Mouse (Mus musculus) splenic B cell, adult 2 months (primary cell): ENCODE results near the gene Tmem266.

Experiments
- DNase-seq: peaks from one replicate; pipeline ENCODE4 v3.0.0-alpha.2; 2011; ENCODE audit warnings: low read depth, low spot score
- H3K27me3 ChIP-seq: 2 replicates; pipeline ENCODE4 v1.6.1; 2012; ENCODE audit warnings: mild to moderate bottlenecking, low read length, moderate library complexity, mixed read lengths; ENCODE audit not compliant: control insufficient read depth, poor library complexity, insufficient read depth, severe bottlenecking
- H3K36me3 ChIP-seq: 2 replicates; pipeline ENCODE4 v1.6.1; 2012; ENCODE audit warnings: mild to moderate bottlenecking, low read length, moderate library complexity, mixed read lengths; ENCODE audit not compliant: control insufficient read depth, poor library complexity, insufficient read depth, severe bottlenecking

Gene Tmem266

DNA sequence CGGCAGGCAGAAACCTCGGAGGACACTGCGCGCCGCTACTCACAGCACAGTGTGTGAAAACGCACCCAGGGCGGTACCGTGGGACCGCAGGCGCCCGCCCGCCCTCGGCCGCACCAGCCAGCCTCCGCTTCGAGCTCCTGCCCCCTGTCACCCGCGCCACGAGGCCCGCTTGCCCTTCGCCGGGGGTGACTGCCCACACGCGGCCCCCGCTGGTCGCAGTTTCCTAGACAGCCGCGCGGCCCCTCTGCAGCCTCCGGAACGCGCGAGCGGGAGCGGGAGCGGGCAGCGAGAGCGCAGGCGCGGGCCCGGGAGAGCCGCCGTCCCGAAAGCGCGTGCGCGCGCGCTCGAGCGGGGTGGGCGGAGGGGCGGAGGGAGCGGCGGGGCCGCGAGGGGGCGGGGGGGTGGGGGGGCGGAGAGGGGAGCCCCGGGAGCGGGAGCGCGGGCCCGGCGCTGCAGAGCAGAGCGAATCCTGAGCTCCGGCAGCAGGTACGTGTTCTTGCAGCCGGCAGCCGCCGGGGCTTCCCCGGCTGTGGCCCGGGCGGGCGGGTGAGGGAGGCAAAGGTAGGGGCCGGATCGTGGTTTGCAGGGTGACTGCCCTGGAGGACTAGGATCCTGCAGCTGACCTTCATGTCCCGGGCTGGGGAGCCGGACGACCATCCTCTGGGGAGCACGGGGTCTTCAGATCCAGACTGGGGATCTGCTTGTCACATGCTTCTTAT, at the start of gene Tmem266, which contains the start of gene Nrg4:
Gene Tmem266, plus strand, starts transcription at position 399 of the 719 bp plus-strand sequence.
Gene Nrg4, minus strand, starts transcription at position 330 of the 719 bp plus-strand sequence.
- H3K27me3 ChIP-seq = no peaks in the 10 kb centered on the region
- H3K36me3 ChIP-seq = no peaks in the 10 kb centered on the region
- peak; percentile 59 for DNase-seq

- Histone ChIP-seq H3K27me3 (no peaks in the 10 kb centered on the region), H3K36me3 (no peaks in the 10 kb centered on the region)
- no peak for DNase-seq
Observed at GRCm38 (mm10) chr9:55277562-55277961, 49.2 kb upstream of the Tmem266 start.

GRCm38 (mm10) chr9:55279114-55279825, 47.4 kb upstream of the Tmem266 start:
- DNase-seq = no peak
- Histone ChIP-seq H3K36me3 (no peaks in the 10 kb centered on the region), H3K27me3 (no peaks in the 10 kb centered on the region)

- Histone ChIP-seq H3K27me3 (no peaks in the 10 kb centered on the region), H3K36me3 (no peaks in the 10 kb centered on the region)
- DNase-seq = peak; percentile 47
Observed at GRCm38 (mm10) chr9:55283516-55283915, 43.2 kb upstream of the Tmem266 start.

DNA sequence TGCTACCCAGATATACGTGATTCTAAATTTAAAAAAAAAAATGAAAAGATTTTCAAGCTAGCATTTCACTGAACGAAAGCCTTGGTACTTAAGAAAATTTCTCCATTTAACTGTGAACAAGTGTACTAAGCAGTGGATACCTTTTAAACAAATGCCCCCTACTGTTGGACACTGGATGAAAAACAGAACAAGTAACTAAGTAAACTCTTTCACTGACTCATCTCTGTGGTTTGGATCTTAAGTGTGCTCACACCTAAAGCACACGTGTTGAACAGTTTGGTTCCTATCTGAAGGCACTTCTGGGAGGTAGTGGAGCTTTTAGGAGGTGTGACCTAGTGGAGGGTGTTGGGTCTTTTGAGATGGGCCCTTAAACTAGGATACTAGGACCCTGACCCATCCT, 41.5 kb upstream of the Tmem266 start:
- DNase-seq = no peak
- no peaks in the 10 kb centered on the region for H3K36me3 ChIP-seq

DNA sequence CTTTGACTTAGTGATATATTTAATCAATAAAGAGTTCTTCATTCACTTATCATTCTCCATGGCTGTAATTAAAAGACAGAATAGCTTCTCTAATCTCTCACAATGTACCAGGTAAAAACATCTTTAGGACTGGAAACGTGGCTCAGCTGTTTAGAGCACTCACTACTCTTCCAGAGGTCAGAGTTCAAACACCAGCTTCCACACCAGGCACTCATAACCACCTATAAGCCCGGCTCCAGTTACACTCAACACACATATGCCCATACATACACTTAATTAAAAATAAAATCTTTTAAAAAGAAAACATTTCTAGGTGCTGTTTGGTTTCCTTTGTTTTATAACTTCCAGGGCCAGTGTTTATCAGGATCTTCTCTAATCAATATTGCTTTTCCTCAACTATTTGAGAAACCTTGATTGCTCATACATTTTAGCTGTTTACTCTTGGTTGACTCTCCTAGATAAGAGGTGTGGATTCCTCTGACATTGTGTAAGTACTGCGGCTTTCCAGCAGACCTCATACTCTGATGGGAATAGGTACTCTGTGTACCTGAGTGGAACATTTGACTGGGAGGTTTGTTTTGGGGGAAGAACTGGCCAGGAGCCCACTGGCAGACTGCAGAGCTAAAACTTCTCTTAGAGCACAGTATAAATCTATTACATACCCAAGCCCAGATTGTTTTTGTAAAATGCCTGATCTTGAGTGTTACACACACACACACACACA, 37.1 kb upstream of the Tmem266 start:
- H3K36me3 ChIP-seq = no peaks in the 10 kb centered on the region
- DNase-seq = no peak
- no peaks in the 10 kb centered on the region for H3K27me3 ChIP-seq

More for the DNA sequence above, 41.5 kb upstream of the Tmem266 start:
- no peaks in the 10 kb centered on the region for H3K27me3 ChIP-seq

DNA sequence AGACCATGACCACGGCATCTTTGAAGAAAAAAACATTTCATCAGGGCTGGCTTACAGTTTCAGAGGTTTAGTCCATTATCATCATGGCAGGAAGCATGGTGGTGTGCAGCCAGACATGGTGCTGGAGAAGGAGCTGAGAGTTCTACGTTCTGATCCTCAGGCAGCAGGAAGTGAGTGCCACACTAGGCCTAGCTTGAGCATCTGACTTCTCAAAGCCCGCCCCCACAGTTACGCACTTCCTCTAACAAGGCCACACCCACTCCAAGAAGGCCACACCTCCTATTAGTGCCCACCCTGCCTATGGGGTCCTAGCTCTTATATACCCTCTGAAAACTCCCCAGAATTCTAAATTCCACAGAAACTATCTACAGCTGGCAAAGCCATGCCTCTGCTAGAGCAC, 34.7 kb upstream of the Tmem266 start:
- Histone ChIP-seq H3K36me3 (no peaks in the 10 kb centered on the region), H3K27me3 (no peaks in the 10 kb centered on the region)
- no peak for DNase-seq

GRCm38 (mm10) chr9:55296221-55296620, 30.5 kb upstream of the Tmem266 start:
- H3K27me3 ChIP-seq = no peaks in the 10 kb centered on the region
- no peaks in the 10 kb centered on the region for H3K36me3 ChIP-seq
- DNase-seq = no peak

- DNase-seq = no peak
- Histone ChIP-seq H3K27me3 (no peaks in the 10 kb centered on the region), H3K36me3 (no peaks in the 10 kb centered on the region)
Observed at GRCm38 (mm10) chr9:55307066-55307465, 19.6 kb upstream of the Tmem266 start.

DNA sequence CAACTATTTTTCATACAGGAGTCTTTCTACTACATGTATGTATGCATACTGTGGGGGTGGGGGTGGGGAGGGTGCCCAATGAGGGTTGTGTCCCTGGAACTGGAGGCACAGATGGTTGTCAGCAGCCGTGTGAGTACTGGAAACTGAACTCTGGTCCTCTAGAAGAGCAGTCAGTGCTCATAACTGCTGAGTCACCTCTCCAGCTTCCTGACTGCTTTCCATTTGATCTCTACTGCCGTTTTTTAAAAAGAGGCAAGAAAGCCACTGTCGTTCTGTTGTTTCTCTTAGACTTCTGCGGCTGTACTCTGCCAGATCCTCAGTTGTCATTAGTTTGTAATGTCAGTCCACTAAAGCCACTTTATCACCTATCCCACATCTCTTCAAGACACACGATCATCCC, 19.2 kb upstream of the Tmem266 start:
- no peaks in the 10 kb centered on the region for H3K36me3 ChIP-seq
- H3K27me3 ChIP-seq = no peaks in the 10 kb centered on the region
- no peak for DNase-seq

DNA sequence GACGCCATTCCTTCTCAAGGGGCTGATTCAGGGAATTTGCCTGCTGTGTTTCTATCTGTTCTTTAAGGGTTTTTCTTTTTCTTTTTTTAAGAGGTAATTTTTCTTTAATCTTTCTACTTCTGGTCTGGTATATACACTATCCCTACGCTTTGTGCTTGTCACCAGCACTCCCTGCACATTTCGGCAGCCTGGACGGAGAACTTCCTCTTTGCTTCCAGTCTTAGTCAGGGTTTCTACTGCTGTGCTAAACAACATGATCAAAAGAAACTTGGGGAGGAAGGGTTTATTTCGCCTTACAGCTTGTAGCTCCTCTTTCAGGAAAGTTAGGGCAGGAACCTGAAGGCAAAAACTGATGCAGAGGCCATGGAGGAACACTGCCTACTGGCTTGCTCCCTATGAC, 18.3 kb upstream of the Tmem266 start:
- Histone ChIP-seq H3K27me3 (no peaks in the 10 kb centered on the region), H3K36me3 (no peaks in the 10 kb centered on the region)
- no peak for DNase-seq

DNA sequence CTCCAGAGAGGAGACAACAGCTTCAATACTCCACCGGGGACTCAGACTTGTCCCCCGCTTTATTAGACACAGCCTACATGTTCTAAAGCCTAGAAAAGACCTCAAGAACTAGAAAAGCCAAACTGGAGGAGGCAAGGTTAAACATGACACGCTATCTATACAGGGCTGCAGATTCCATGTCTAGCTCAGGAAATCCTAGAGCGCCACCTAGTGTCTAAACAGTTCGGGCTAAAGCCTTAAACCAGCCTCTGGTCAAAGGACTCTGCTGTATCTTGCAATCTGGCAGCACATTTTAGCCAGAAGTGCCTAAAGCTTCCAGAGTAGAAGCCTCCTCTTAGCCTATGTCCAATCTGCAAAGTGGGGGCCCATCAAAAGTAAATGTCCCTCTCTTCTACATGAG, 15.2 kb upstream of the Tmem266 start:
- H3K27me3 ChIP-seq = no peaks in the 10 kb centered on the region
- H3K36me3 ChIP-seq = no peaks in the 10 kb centered on the region
- DNase-seq = peak; percentile 81

GRCm38 (mm10) chr9:55313619-55314261, 13.0 kb upstream of the Tmem266 start:
- DNase-seq = no peak
- H3K36me3 ChIP-seq = no peaks in the 10 kb centered on the region
- H3K27me3 ChIP-seq = no peaks in the 10 kb centered on the region

DNA sequence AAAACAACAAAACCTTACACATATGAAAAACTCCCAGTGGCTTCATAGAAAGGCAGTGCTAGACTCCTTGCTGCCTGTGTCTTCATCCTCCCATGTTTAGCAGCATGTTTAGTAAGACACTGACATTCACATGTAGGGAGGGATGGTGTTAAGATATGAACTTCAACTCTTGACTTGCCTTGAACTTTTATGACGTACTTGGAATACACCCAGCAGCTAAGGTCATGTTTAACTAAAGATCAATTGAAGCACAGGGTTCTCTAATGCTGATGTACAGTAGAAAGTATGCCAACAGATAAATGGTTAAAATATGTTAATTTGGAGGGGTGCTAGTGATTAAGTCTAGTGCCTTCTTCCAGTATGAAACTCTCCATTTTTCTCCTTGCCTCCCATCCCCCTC, 4.1 kb upstream of the Tmem266 start:
- no peaks in the 10 kb centered on the region for H3K27me3 ChIP-seq
- DNase-seq = no peak
- H3K36me3 ChIP-seq = no peaks in the 10 kb centered on the region
